Mouse (Mus musculus): Measurements from ENCODE around the gene Sh2d6.

Gene Sh2d6

GRCm38 (mm10) chr6:72473264-72474041, 48.1 kb downstream of the Sh2d6 start:
- no peaks in the 10 kb centered on the region for H3K36me3 ChIP-seq (ENCODE audit: control insufficient read depth, insufficient read depth, low read length, poor library complexity, severe bottlenecking)
- no peaks in the 10 kb centered on the region for H3K27me3 ChIP-seq (ENCODE audit: control insufficient read depth, insufficient read depth, low read length, poor library complexity, severe bottlenecking)
- DNase-seq (ENCODE audit: low read depth, low spot score) = no peak

DNA sequence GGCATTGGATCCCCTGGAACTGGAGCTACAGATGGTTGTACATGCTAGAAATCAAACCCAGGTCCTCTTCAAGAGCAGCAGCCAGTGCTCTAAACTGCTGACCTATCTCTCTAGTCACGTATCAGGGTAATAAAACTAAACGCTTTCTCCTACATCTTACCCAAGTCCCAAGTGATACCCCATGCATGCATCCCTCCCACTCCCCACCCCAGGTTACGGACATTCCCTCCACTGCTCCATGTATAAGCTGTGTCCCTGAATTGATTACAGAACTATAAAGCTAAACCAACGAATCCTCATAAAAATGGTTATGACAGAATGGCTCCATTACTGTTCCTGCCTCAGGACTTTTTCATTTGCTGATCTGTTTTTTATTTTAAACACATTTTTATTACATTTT, 55.3 kb downstream of the Sh2d6 start:
- no peak for DNase-seq (ENCODE audit: low read depth, low spot score)
- Histone ChIP-seq H3K36me3 (ENCODE audit: control insufficient read depth, insufficient read depth, low read length, poor library complexity, severe bottlenecking) (no peaks in the 10 kb centered on the region), H3K27me3 (ENCODE audit: control insufficient read depth, insufficient read depth, low read length, poor library complexity, severe bottlenecking) (no peaks in the 10 kb centered on the region)

DNA sequence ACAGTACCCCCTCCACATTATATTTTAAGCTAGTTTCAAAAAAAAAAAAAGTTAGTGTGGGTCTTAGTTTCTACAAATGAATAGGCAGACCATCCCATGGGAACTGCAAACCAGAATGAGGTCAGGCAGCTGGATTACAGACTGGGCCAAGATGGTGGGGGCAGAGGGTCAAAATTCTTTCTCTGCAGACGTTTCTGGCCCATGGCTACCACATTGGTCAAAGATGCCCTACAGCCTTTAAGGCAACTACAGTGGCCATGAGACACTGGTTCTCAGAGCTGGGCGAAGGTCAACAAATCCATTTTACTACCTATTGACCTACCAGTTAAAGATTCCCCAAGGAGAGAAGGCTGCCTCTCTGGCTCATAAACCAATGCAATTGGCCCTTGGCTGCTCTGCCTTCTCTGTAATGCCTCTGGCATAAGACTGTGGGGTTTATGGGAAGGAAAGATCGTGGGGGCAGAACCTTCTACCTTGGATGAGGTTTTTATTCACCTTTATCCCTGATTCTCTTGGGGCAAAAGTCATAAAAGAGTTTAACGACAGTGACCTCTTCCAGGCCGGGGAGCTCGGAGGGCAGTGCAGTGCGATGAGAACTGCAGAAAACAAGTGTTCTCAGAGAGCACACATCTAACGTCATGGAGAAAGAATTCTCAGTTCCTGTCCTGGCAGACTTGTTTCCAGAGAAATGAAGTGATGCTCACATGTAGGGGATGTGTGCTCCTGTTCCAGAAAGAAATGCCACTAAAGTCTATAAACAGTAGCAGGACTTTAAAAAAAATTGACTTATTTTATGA, 55.9 kb downstream of the Sh2d6 start:
- H3K27me3 ChIP-seq (ENCODE audit: control insufficient read depth, insufficient read depth, low read length, poor library complexity, severe bottlenecking) = no peaks in the 10 kb centered on the region
- H3K36me3 ChIP-seq (ENCODE audit: control insufficient read depth, insufficient read depth, low read length, poor library complexity, severe bottlenecking) = no peaks in the 10 kb centered on the region
- DNase-seq (ENCODE audit: low read depth, low spot score) = no peak

Measured in splenic B cell, adult 2 months (primary cell).